Mouse (Mus musculus): ENCODE results near the gene Dnase1l3.

DNA sequence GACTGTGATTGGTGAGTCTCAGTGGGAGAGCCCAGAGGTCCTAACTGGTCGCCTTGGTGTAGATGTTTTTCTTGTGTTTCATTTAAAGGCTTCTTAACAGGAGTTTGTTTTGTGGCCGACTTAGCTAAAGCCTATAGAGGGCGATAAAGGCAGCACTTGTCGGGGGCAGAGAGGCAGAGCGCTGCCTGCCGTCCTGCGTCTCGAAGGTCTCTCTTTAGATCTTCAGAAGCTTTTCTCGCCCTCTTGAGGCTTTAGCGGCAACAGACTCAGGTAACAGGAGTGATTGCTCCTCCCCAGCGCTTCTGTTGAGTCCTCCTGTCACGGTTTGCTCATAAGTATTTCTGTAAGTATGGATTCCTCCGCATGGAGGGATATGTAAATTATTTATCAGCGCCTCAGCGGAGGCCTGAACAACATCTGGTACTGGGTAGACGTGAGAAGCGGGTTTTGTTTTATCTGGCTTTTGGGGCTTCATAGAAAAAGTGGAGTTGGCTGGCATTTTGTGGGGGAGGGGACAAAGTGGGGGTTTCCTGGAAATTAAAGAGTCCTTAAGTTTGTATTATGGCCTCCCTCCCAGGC lies 57.2 kb downstream of the Dnase1l3 start:
- TF ChIP-seq CTCF (IDR thresholded peaks at IDR 0.05; ENCODE audit: low read depth, low read length) (peak; percentile 77), POLR2A (IDR thresholded peaks at IDR 0.05; ENCODE audit: insufficient read depth, low read length) (no peak), EP300 (IDR thresholded peaks at IDR 0.05; ENCODE audit: insufficient read depth, low read depth, low read length) (no peak)
